Mouse (Mus musculus) 416B (cell line): ENCODE measurements around the gene Mdm1.

Source experiments
- DNase-seq: peaks from one replicate; pipeline ENCODE4 v3.0.0; 2011; ENCODE audit warnings: low read depth

The Mdm1 gene

DNA sequence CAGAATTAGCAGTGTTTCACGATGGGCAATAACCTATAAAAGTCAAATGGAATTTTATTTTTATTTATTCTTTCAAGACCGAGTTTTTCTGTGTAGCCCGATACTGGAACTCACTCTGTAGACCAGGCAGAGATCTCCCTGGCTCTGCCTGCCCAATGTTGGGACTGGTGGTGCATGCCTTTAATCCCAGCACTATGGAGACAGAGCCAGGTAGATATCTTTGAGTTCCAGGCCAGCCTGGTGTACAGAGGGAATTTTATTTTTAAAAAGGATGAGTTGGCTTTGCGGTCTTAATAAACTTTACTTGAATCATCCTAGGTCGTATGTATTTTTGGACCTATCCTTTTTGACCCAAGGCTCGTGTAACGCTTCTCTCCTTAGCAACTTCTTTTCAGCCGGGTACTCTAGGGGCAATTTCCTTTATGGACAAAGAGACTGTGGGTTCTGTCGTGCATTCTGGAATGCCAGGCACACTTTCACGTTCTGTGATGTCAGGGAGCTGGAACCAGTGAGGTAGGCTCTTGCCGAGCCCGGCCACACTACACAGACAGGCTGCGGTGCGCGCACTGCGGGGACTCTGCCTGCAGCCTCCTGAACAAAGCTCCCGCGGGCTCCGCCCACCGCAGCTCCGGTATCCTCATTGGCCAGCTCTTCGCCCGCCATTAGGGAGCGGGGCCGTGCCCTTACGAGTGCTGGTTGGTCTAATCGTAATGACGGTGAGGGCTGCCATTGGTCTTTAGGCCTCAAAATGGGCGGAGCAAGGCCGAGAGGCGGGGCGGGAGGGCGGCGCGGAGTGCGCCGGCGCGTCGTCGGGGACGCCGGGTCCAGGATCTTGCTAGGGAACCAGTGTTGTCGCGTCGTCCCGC, at the start of gene Mdm1:
Mdm1 (plus strand) TSS at position 794 of the 866 bp plus-strand sequence.
- DNase-seq: peak; percentile 98

DNA sequence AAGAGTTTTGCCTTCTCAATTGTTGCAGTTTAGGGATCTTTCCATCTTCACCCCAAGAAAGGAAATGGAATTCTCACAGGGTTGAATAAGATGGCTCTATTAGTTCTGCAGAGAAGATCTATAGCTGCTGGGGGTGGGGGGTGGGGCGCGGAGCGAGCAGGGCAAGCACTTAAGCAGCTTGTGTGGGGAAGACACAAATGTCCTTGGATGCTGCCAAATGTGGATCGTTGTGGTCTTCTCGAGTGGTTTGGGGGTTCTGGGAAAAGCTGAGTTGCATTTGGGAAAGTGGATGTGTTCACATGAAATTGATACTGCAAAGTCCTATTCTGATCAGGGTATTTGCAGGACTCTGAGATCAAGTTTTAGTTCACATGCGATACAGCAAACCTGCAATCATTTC, 48.9 kb upstream of the Mdm1 start:
- DNase-seq: no peak

DNA sequence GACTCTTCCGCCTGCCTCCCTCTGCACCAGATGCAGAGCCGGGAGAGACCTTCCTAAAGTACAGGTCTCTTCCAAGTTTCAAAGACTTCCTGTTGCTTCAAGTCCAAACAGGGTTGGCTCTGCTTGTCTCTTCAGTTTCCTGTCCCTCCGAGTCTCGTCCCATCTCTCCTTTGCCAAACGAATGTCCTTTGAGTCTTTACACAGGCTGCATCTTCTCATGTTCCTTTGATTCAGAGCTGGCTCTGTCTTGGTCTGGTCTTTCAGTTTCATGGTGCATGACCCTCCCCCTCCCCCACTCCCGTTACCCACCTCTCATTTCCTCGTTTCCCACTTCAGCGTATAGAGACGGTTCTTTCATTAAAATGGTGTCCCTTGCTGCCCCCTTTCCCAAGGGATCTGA, 47.9 kb upstream of the Mdm1 start:
- no peak for DNase-seq

DNA sequence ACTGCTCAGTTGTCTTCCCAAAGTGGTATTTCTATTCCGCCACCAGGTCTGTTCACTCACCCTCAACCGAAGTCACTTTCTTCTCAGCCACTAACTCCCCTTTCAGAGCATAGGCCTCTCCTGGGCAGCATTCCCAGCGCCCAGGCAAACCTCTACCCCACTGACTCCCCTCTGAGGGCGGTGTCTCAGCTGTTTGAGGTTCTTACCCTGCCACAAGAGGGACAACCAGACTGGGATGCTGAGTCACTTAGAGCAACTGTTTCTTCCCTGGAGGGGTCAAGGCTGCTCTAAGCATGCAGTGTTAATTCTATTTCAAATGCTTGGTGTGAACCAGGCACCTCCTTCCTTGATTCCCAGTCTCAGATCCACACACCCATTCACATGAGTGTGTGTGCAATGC, 46.8 kb upstream of the Mdm1 start:
- DNase-seq: peak; percentile 35

DNA sequence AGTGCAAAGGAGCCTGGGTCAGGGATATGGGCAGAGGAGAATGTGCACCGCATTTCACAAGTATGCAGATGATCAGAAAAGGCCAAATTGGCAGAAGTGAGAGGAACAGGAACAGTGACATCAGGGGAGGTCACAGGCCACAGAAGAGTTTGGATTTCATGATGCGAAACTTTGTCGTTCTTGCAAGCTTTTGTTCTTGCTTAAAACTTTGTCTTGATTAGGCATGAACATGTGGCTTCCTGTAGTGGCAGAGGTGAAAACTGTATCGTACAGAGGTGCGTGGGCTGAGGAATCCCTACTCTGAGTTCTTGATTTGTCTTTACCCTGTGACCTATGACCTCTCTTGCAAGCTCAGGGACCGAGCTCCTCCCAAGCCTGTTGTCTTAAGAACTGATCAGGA, 45.4 kb upstream of the Mdm1 start:
- DNase-seq: no peak

DNA sequence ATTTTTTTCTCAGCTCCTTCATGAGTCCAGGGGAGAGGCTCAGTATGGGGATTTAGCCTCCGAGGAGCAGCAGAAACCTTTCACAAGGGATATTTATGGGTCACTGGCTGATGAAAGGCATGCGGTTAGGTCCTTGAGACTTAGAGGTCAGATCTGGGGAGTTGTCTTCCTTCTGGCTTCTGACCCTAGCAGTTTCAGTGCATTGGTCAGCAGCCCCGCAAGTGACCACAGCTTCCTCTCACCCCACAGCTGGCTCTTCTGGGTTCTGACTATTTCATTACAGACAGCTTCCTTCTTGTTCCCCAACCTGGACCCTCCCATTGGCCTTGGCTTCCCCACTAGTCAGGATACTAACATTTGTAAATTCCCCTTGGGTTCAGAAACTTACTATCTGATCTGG, 43.7 kb upstream of the Mdm1 start:
- DNase-seq: peak; percentile 96

DNA sequence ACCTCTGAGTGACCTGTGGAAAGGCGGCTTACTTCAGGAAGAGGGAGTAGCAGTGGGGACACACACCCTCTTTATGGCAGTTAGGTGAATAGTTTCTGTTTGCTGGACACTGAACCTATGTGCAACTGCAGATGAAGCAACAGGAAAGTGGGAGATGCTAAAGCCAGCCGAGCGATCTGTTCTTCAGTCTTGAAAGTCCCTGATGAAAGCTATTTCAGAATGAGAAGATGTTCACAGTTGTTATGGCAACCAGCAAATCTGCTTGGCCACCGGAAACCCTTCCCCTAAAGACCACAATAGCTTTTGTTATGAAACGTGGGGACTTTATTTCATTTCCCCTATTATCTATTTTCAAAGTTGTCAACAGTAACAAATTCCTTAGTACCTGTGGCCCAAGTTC, 41.0 kb upstream of the Mdm1 start:
- DNase-seq: peak; percentile 55

DNA sequence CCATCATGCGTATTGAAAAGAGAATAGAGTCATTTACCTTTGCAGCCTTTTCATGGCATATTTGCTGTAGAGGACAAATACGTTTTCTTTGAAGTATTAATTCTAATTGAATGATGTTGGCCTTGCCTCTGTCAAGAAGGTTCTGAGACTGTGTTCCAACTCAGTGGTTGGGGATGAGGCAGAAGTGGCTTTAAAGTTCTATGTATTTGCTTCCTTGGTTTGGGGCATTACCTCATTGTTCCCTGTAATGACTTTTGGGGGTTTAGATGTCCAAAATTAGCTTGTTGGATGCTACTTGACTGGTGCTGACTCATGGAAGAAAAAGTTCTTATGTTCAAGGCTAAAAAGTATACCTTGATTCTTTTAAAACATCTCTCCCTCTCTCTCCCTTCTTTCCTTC, 40.6 kb upstream of the Mdm1 start:
- peak; percentile 49 for DNase-seq

DNA sequence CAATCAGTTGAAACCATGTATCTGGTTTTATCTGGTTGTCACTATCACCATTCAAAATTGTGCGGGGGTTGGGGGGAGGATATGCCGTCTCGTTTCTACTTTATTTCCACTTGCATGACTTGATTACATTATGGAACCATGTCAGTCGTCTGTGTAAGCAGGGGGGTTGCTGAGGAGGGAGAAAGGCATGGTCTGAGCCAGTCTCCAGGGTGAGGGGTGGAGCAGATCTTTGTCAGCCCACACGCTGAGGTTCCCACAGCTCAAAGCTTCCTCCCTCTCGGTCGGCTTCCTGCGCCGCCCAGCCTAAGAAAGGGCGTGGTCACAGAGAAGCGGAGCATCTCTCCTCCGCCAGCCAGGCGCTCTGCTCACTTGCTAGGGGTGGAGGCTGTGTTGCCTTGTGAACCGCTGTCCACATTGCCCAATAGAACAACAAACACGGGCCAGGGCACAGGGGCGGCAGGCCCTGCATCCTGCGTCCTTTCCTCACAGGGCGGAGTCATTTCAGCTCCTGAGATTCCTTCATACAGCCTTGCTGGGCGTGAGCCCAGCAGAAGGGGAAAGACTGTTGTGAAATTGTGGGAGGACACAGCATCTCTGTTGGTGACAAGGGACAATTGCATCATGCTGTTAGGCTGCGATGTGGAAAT, 38.5 kb upstream of the Mdm1 start:
- peak; percentile 99 for DNase-seq

DNA sequence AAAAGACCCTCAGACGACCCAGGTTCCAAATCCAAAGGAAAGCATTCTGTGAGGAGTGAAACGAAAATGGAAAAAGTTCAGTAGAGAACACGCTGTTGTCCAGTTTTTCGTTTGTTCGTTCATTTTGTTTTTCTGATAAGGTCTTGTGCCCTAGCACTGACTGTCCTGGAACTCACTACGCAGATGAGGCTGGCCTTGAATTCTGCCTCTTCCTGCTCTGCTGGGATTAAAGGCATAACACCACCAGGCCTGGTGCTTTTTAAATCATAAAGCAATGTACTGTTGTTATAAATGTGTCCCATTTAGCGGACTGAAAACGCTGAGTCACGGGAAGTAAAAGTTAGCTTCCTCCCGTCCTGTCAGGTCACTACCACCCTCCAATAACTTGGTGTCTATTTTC, 37.7 kb upstream of the Mdm1 start:
- DNase-seq: peak; percentile 53

DNA sequence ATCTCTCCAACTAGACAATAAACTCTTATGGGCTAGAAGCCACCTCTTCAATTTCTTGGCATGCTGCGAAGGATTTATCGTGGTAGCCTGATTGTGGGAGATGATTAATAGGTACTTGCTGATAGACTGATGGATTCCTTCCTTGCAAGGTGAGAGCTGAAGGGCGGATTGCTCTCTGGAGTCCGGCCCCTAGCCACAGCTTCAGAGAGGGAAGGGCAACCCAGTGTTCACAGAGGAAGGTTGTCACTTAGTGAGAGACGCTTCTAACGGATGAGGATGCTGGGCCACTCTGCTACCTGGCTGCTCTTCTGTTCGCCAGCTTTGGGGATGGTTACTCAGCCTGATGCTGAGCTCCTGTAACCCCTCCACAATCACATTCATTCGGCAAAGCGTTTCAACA, 34.6 kb upstream of the Mdm1 start:
- no peak for DNase-seq

DNA sequence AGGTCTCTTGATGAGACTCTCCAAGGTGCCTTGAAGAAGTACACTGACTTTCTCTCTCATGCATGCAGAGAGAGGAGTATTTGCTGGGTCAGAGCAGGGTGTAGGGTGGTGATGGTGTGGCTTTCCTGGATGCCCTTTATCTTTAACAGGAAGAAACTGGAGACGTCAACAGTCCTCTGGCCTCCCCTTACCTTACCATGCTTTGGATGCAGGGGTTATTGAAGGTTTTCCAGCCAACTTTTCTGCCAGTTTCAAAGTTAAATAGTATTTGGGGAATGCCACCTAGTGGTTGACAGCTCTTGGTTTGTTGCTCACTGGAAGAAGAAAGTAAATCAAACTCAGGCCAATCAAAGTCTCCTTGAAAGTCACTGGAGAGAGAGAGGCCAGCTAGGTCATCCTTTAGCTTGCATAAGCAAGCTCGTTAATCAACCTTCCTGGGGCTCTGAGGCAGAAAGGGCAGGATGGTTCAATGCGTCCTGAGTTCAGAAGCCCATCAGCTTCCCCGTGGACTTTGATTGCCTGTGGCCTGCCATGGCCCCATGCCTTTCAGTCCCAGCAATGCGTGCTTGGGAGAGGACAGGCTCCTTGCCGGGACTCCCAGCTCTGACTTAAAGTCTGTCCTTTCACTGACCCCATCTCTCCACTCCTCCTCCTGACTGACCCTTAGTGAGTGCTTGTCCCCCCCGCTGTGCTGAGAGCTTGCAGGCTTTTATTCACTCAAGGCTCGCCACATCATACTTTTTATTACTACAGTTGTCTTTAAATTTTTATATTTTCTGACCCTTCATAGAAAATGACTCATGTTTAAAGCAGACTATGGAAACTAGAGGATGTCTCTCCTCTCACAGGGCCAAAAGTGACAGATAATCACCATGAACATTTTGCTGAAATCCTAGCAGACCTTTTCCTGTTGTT, 31.3 kb upstream of the Mdm1 start:
- peak; percentile 82 for DNase-seq

DNA sequence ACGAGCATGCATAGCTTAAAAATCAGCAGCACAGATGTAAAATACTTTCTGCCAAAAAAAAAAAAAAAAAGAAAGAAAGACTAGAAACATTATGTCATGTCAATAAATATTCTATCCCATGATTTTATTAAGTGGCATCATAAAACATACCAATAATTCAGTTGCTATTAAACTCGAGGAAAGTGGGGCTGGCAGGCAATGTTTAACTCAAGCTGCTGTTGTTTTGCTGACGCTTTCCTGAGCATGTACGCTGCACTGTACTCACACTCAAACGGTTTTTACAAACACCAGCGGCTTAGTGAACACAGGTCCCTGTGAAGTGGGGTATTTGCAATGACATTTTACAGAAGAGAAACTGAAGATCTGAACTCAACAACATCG, 30.7 kb upstream of the Mdm1 start:
- DNase-seq: no peak

DNA sequence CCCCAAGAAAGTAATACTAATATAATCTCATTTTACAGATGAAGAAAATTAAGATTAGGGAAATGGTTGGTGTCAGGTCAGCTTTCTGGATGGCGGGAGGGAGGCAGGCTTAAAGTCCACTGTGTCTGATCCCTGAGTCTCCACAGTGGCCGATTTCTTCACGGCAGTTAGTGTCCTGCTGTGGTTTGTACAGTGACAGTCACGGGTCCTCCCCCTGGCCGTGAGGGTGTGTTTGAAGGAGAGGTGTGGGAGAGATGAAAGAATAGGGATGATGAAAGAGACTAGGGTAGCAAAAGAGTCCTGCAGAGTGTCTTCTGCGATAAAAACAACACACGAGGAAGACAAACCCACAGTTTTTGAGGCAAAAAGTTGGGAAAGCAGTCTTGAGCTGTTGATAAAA, 30.0 kb upstream of the Mdm1 start:
- DNase-seq: no peak

DNA sequence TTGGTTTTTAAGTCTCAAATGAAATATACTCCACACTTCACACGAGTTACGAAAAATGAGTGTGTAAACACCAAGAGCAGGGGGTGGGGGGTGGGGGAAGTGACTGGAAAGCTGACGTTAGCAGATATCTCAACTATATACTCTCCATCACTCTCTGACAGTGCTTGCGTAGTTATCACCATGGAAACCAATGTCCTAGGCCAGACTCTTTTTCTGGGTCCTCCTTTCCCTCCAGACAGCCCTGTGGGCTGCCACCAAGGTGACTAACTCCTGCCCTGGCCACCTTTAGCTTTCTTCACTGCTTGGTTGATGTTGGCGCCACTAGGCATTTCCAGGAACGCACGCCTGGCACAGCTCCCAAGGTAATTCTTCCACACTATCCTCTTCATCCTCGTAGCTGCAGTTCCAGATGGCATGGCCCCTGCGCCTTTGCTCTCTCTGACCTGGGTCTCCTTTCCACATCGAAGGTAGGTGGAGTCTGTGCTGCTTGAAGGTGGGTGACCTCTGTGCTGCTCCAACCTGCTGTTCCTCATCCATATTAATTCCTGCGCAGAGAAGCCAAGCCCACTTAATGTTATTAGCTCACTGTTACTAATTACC, 29.2 kb upstream of the Mdm1 start:
- DNase-seq: no peak

DNA sequence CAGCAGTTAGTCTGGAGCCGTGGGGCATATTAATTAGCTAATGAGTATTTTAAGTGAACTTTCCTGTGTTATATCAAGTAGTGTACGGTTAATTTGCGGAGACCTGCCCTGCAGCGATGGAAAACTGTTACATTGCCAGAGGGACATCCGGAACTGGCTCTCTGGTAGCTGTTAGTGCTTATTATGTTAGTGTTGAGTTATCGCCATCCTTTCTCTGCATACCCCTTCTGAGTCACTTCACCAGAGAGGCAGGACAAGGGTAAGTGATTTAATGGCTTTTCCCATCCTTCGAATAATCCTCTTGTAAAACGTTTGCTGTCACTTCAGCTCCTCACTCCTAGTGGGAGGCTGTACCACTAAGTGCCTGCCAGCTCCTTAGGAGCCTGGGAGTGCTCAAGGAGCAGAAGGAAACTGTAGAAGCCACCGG, 28.3 kb upstream of the Mdm1 start:
- no peak for DNase-seq

DNA sequence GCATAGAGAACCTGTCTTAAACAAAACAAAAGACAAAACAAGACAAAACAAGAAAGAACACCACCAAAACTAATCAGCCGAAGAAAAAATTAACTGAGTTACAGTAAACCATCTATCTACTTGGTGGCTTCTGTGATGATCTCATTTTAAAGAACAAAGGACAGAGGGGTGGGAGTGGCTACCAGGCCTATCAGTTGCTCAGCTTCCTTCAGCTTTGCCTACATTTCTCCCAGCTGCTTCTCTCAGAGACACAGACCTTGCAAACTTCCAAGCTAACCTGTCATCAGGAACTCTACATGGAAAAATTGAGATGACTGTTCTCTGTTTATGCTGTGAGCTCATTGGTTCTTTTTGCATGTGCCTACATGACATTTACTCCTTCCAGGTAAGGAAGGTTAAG, 27.3 kb upstream of the Mdm1 start:
- DNase-seq: no peak

DNA sequence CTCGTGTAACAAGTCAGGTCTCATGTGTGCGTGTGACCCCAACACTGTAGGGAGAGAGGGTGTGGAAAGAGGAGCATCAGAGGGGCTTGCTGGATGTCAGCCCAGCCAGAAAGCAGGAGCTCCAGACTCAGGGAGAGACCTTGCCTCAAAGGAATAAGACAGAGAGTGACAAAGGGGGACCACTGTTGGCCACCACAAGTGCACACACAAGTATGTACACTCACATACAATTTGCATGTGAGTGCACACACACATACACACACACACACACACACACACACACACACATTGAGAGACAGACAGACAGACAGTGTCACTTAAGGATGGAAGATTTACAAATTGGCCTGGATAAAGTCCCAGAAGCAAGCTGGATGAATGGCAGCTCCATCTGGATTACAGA, 25.2 kb upstream of the Mdm1 start:
- DNase-seq: no peak

DNA sequence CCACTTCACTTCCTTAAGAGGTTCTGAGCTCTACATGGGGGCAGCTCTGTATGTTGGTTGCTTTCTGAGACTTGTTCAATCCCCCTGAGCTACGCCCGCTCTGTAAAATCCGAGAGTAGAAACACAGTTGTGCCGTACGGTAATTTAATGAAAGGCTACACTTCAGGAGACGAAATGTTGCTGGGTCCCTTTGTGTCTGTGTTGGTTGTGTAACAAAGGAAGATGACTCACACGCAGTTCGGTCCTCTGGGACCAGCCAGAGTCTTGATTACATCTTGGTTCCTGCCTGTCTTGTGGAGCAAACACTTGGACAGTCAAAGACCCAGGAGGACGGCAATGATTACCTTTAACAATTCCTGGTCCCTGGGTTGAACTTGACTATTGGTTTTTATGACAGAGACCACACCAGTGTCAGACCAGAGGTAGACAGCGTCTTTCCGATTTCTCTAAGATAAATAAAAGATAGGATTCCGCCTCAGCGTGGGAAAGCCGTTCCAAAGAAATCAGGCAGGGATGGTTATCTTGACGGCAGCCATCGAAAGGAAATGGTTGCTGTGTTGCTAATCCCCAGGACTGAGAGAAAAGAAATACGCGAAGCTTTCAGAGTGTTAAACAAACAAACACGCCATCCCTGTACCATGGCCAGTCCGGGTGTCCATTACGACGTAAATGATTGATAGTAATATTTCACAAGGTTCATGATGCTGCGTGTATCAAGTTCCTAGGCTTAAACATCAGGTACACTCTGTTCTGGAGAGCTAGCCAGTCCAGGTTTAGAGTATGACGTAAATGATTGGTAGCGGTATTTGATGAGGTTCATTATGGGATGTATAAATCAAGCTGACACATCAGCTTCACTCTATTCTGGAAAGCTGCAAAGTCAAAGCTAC, 20.3 kb upstream of the Mdm1 start:
- DNase-seq: peak; percentile 89

DNA sequence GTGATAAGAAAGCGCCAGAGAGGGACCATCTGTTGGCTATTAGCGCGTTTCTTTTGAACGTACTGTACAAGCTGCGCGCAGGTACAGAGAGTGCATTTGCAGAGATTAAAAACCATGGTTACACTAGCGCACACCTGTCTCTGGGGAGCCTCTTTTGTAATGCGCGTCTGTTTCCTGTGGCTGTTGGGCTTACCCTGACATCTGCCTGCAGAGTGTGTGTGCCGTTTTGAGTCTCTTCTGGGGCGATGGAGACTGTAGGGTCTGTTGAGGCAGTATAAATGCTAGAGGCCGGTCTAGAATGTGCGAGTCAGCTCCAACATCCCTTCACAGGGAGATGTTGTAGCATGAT, 19.7 kb upstream of the Mdm1 start:
- no peak for DNase-seq

DNA sequence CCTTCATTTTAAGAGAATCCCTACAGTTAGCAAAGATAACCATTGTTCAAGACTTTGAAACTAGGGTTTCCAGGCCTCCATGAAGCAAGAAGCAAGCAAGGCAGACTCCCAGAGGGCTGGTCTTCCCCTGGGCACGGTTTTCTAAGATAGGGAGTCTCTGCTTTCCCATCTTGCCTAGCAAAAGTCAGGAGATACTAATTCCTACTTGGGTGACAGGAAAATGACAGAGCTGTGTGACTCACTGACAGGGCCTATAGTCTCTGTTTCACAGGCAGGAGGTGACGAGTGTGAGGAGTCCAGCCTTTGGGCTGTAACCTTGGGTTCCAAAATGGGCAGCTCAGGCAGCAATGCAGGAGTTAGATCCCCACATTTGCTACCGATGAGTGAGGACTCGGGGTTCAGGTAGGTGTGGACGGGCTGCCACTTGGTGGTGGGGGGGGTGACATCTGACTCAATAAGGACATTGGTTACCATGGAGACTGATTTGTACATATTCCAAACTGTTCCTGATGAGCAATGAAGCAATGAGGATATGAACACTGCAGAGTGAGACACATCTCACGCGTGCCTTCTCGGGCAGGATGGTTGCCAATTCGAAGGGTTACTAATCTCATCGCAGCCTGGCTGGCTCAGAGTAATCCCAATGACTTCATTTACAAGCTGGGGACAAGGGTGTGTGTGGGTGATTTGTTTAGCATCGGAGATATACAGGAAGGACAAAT, 19.0 kb upstream of the Mdm1 start:
- no peak for DNase-seq
